Mouse (Mus musculus) ES-E14 (cell line): ENCODE results near the gene Kirrel3.

ENCODE experiments used
- CHD2 ChIP-seq: IDR thresholded peaks from 2 replicates; pipeline ENCODE4 v1.6.1; 2014; ENCODE audit warnings: mild to moderate bottlenecking, low read depth, low read length, inconsistent platforms
- HCFC1 ChIP-seq: IDR thresholded peaks from 2 replicates; pipeline ENCODE4 v1.6.1; 2012; ENCODE audit warnings: low read length, inconsistent platforms, borderline replicate concordance; ENCODE audit not compliant: insufficient read depth
- ZC3H11A ChIP-seq: IDR thresholded peaks from 2 replicates; pipeline ENCODE4 v1.6.1; 2012; ENCODE audit warnings: low read depth, mild to moderate bottlenecking, inconsistent platforms, low read length, borderline replicate concordance
- ZNF384 ChIP-seq: IDR thresholded peaks from 2 replicates; pipeline ENCODE4 v1.6.1; 2012; ENCODE audit warnings: low read depth, low read length, inconsistent platforms

- TF ChIP-seq HCFC1 (no peak), ZNF384 (no peak), CHD2 (no peak), ZC3H11A (no peak)
Observed at GRCm38 (mm10) chr9:34734991-34735390, 249.3 kb downstream of the Kirrel3 start.
